Mouse (Mus musculus) liver, adult 2 months (tissue): ENCODE measurements around the gene F2.

Experiments
- CTCF ChIP-seq: fragments of 200-500 bp; IDR thresholded peaks from 2 replicates; pipeline ENCODE4 v1.5.1; 2011; ENCODE audit warnings: low read depth, low read length, control low read depth
- POLR2A ChIP-seq: fragments of 200-500 bp; IDR thresholded peaks from 2 replicates; pipeline ENCODE4 v1.6.1; 2011; ENCODE audit warnings: low read length, control low read depth; ENCODE audit not compliant: insufficient read depth; ENCODE audit errors: extremely low read depth

- no peak for TF ChIP-seq POLR2A
- TF ChIP-seq CTCF: no peak
These were observed 728 bp downstream of the F2 start for GRCm38 (mm10) chr2:91635486-91635885.
